Mouse (Mus musculus) frontal cortex, postnatal 25 days (tissue): ENCODE measurements around the gene Ppp1r3g.
A peak's percentile ranks its signal among the peaks of the same experiment; 100 is the strongest.

Experiments used
- DNase-seq, 2 experiments: peaks; one replicate each; pipeline ENCODE4 v3.0.0; 2022; ENCODE audit warnings: low spot score in 2 of 2

The Ppp1r3g gene

GRCm38 (mm10) chr13:35995231-35995630 lies 36.6 kb downstream of the Ppp1r3g start:
- no peak for DNase-seq

DNA sequence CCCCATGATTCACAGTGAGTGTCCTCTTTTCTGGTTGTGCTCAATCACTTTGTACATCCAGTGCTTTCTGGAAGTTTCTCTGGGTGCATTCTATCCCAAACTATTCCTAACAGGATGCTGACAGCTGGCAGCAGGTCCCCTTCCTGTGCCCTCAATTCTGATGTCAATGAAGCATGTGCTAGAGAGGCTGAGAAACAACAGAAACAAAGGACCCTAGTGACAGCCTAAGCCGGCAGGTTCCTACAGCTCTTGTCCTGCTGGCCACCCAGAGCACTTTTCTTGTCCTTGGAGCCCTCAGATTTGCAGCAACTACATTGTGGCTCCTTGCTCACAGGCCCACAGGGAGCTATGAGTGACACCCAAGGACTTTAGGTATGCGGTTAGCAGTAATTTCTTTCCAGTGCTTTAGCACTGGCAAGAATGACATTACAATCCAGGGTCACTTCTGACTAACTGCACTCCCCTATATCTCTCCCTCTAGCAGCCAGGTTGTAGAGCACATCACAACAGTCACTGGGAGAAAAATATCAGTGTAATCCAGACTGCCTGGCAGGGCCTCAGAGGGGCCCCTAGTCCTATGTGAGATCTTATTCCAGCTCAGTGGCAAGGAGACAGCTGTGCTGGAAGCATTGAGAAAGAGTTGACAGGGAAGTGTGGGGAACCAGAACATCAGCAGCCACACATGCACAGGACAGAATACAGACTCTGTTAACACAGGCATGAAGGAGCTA lies 37.2 kb downstream of the Ppp1r3g start:
- no peak for DNase-seq

DNA sequence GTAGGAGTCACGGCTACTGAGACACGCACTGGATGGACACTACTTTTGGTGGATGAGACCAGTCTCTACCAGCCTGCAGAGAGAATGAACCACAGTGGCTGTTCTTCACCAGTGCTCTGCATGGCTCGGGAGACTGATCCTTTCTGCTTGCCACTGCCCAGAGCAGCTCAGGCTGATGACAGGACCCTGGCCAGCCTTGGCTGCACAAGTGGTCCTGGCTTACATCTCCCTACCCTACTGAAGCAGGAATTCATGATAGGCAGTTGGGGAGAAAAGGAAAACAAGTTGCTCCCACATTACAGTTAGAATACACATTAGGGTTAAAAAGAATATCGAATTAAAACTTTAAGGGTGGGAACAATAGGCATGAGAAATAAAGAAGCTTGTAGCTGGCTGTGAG lies 39.0 kb downstream of the Ppp1r3g start:
- no peak for DNase-seq

DNA sequence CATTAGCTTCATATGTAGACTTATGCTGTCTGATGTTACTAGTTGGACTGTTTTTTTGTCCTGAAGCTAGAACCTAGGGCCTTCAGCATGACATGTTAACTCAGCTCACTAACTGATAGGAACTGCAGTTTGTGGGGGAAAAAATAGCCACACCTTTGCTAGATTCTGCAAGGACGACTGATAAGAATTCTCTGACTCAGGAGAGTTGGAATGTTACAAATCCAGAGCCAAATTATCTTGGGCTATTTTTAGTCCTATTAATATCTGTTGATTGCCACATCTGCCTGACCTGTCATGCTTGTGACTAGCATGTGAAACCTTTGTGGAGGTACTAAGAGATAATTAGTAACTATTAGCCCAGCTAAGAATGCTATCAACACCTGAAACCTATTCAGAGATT lies 42.2 kb downstream of the Ppp1r3g start:
- no peak for DNase-seq

GRCm38 (mm10) chr13:36009981-36010380 lies 51.3 kb downstream of the Ppp1r3g start:
- no peak for DNase-seq

DNA sequence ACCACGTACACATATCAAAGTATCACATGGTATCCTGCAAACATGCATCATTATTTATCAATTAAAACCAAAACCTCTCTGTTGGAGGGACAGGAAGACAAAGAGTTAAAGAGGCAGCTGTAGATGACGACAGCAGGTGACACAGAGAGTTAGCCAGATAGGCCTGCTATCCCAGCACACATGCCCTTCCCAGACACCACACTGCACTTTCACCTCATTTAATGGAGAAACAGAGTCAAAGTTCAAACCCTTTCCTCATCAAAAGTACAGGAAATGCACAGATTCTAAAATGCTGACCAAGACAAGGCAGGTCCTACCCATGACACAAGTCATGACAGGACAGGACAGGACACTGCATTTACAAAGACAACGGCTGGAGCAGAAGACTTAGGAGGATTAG lies 57.0 kb downstream of the Ppp1r3g start:
- DNase-seq, result no peak

DNA sequence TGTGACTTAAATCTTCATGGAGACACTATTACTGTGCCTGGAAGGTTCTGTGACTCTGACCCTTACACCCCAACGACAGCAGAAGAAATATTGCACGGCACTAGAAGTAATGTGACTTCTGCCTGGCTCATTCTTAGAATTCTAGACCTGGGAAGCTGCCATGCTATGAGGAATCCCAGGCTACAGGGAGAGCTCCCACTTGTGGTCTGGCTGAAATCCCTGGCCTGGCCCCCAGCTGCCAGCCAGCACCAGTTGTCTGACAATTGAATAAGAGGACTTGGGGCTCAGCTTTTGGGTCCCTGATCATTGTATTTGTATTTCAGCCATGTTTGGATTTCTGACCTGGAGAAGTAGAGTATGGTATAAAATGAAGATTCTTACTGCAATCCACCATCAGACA lies 59.4 kb downstream of the Ppp1r3g start:
- no peak for DNase-seq

DNA sequence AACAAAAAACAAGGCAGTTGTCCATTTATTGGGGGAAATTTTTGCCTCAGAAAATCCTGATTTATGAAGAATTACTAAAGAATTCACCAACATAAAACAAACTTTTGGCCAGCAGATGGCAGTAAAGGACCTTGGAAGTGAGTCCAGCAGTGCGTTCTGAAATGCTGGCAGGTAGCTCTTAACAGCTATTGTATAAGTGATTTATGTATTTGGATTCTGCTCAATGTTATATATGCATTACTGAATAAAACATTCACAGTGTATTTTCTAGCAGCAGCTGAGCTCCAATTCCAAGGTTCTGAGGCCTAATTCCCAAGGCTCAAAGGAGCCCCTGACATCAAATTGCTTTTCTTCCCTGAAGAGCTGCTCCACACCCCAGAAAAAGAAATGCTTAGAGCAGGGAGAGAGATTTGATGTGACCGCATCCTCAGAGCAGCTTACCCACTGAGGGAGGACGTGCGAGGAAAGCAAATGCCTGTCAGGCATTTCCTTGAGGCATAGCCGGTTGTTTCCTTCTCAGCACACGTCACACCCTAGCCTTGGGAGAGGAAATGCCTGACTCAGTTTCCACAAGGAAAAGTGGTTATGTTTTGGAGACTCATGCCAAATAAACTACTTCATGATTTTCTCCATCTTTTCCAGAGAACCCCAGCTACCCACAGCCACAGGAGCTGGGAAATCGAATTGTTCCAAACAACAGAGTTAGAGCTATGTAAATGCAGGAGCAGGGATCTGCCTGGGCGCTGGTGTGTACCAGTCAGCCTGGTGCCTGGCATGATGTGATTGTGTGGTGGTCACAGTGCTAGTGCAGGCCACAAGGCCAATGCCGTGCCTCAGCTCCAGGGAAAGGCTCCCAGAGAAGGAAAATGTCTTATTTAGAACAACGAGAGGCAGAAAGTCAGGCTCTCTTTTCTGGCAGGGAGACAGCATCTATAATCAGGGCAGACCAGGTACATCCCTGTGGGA lies 61.0 kb downstream of the Ppp1r3g start:
- DNase-seq, result peak in 1 of 2 experiments; percentile 58
